In genomic region chr6:34549017-34549416, GRCm38 (mm10) we compare ENCODE assay signal across 9 mouse cellular contexts. TPM values are rescaled to one million over a fixed set of nuclear protein-coding genes. Genes with fewer than 3 reads are reported as not detected.
DNase-seq lines count a peak whose midpoint lies in the region; ATAC-seq lines count a peak whose summit lies in the region.
"Had no signal": no experiment of that assay in that cellular context is flagged by ENCODE, and none has a peak within 500 bp of the region (broad histone marks: within the 10 kb centered on the region; RNA-seq: fewer than 3 reads in every experiment).

No protein-coding gene starts in this region.

- H3K27ac ChIP-seq in liver, embryonic 12.5 days = no peak overlapping the region
- H3K27ac ChIP-seq in lung, embryonic 15.5 days = peak overlapping the region; percentile 77

- no peak overlapping the region for H3K9ac ChIP-seq in liver, embryonic 12.5 days
- H3K9ac ChIP-seq in lung, embryonic 15.5 days = no peak overlapping the region

- 0 out of 2 replicates have a peak, but pooled peaks cover 4% of the 10 kb centered on the region for H3K27me3 ChIP-seq in liver, embryonic 12.5 days (replicated peaks)
- no peaks in the 10 kb centered on the region for H3K27me3 ChIP-seq in lung, embryonic 15.5 days

- H3K9me3 ChIP-seq in liver, embryonic 12.5 days (replicated peaks) = 0 out of 2 replicates have a peak, but pooled peaks cover 4% of the 10 kb centered on the region
- no peaks in the 10 kb centered on the region for H3K9me3 ChIP-seq in lung, embryonic 15.5 days

- H3K4me1 ChIP-seq in liver, embryonic 12.5 days = no peaks in the 10 kb centered on the region
- peaks cover 34% of the 10 kb centered on the region for H3K4me1 ChIP-seq in lung, embryonic 15.5 days

- intact Hi-C loops in heart, postnatal 36 days (cut with DNase I) = loop anchor here (1.0 to 2.0 kb wide), 2 partner anchors 36 to 205 kb away; no protein-coding TSS in a partner anchor

- H3K36me3 ChIP-seq in liver, embryonic 12.5 days = no peaks in the 10 kb centered on the region
- H3K36me3 ChIP-seq in lung, embryonic 15.5 days = no peaks in the 10 kb centered on the region

- DNase-seq in liver (peak; percentile 74), R1 (ENCODE audit: low read depth, low spot score) (peak; percentile 72)
- peak; percentile 58 for DNase-seq in cerebellum, adult 9-10 months
- peak; percentile 73 to 82 for DNase-seq in heart, postnatal 36 days
- peak; percentile 51 to 81 for DNase-seq in spleen, postnatal 10 days (ENCODE audit: low spot score in 2 of 2)
- DNase-seq in frontal cortex, postnatal 36 days (ENCODE audit: low spot score in 2 of 2) = no peak

- WGBS in liver, embryonic 12.5 days (ENCODE audit: insufficient replicate concordance) = 22% methylated on average over 2 of the region's 2 CpGs
- 55% methylated on average over 2 of the region's 2 CpGs for WGBS in lung, embryonic 15.5 days

- H3K4me2 ChIP-seq in liver, embryonic 12.5 days = no peak overlapping the region
- no peak overlapping the region for H3K4me2 ChIP-seq in lung, embryonic 15.5 days

- no peak for ATAC-seq in liver, embryonic 12.5 days
- ATAC-seq in lung, embryonic 15.5 days (ENCODE audit: borderline replicate concordance, extremely low read depth, low FRiP score, low TSS enrichment) = no peak

- no peak overlapping the region for H3K4me3 ChIP-seq in liver, embryonic 12.5 days
- no peak overlapping the region for H3K4me3 ChIP-seq in lung, embryonic 15.5 days
- H3K4me3 ChIP-seq: myocyte had no signal

RNA-seq across cellular contexts. Expression of gene Cald1, which starts 49.3 kb away (rescaled TPM):
- polyA plus RNA-seq in liver, embryonic 12.5 days (2016; fragmentation: Nextera tagmentation; extraction: Ambion mirVana) = 76.2 and 80.2 TPM in 2 replicates
- 10 to 100 TPM; 49.3 to 55.6 TPM for total RNA-seq in heart, postnatal 36 days (2021)
- polyA plus RNA-seq in lung, embryonic 15.5 days (2015; fragmentation: Nextera tagmentation; extraction: Ambion mirVana) = 292 and 299 TPM in 2 replicates

Comparison
In these comparisons a context has a peak if more than half of its experiments do, and no peak if none do; other contexts are left out.
1. DNase-seq: peak in liver (single experiment), R1 (single experiment), cerebellum, adult 9-10 months (single experiment), heart, postnatal 36 days (2 of 2) and spleen, postnatal 10 days (2 of 2); none in frontal cortex, postnatal 36 days (0 of 2).